Mouse (Mus musculus) G1E (cell line): ENCODE results near the gene 4931429L15Rik. TPM values are rescaled to one million over a fixed set of nuclear protein-coding genes. Genes with fewer than 3 reads are reported as not detected.
"Not testable (repeated sequence)": the region's sequence is repeated elsewhere in the genome, so short reads cannot be mapped to it uniquely, and the experiment has no call there.

Experiments
- ATAC-seq: 2 replicates; pipeline ENCODE4 v1.8.0; 2016; ENCODE audit warnings: mild to moderate bottlenecking; ENCODE audit not compliant: insufficient number of reproducible peaks, poor library complexity, low FRiP score, severe bottlenecking; ENCODE audit errors: extremely low read depth
- DNase-seq: peaks from one replicate; pipeline ENCODE4 v3.0.0; 2012; ENCODE audit warnings: low spot score
- H3K27me3 ChIP-seq: 2 replicates; pipeline ENCODE4 v1.6.1; 2012; ENCODE audit warnings: mild to moderate bottlenecking, low read length, inconsistent platforms; ENCODE audit not compliant: insufficient read depth
- H3K36me3 ChIP-seq: replicated peaks from 2 replicates; pipeline ENCODE3; 2012; ENCODE audit warnings: mild to moderate bottlenecking, inconsistent platforms
- H3K4me1 ChIP-seq: 2 replicates; pipeline ENCODE4 v1.6.1; 2012; ENCODE audit warnings: low read depth, low read length, inconsistent platforms, mixed read lengths; ENCODE audit not compliant: insufficient read depth
- H3K4me3 ChIP-seq: 2 replicates; pipeline ENCODE4 v1.5.1; 2012; ENCODE audit warnings: low read depth, mild to moderate bottlenecking, inconsistent platforms, low read length, moderate library complexity, mixed read lengths
- H3K9me3 ChIP-seq: replicated peaks from 2 replicates; pipeline ENCODE4 v1.6.1; 2012; ENCODE audit warnings: inconsistent platforms
- CTCF ChIP-seq: IDR thresholded peaks from 2 replicates; pipeline ENCODE4 v1.5.1; 2012; ENCODE audit warnings: low read depth, low read length, inconsistent platforms, mixed read lengths
- GATA1 ChIP-seq: IDR thresholded peaks from 2 replicates; pipeline ENCODE4 v1.6.1; 2012; ENCODE audit warnings: borderline replicate concordance, low read length, inconsistent platforms, mixed read lengths
- GATA2 ChIP-seq: IDR thresholded peaks from 2 replicates; pipeline ENCODE4 v1.6.1; 2012; ENCODE audit warnings: low read depth, low read length, inconsistent platforms, borderline replicate concordance
- POLR2AphosphoS5 ChIP-seq: IDR thresholded peaks from 2 replicates; pipeline ENCODE4 v1.6.1; 2012; ENCODE audit warnings: low read depth, low read length, inconsistent platforms; ENCODE audit not compliant: insufficient replicate concordance
- TAL1 ChIP-seq: conservative IDR thresholded peaks from 2 replicates; pipeline ENCODE4 v1.6.1; 2012; ENCODE audit warnings: low read depth, low read length, inconsistent platforms, mixed read lengths
- polyA plus RNA-seq: library from polyadenylated mRNA; stranded (reverse); fragments of >175 nt; gene quantifications from 2 replicates; pipeline ENCODE4 v1.2.3, GENCODE M21; 2012
- total RNA-seq, 2 experiments: library from RNA; stranded (forward) in 1 of 2; stranded (reverse) in 1 of 2; fragments of 200-1000 nt in 1 of 2; fragments of >200 nt in 1 of 2; fragmentation: Nextera tagmentation in 1 of 2; gene quantifications; 2 replicates each; pipeline ENCODE4 v1.2.3; 2014 to 2017

The 4931429L15Rik gene
- total RNA-seq (2014; fragmentation: Nextera tagmentation) (not detected in 2 replicates), total RNA-seq (2017) (not detected in 2 replicates), polyA plus RNA-seq (not detected in 2 replicates)

- H3K4me3 ChIP-seq, DNase-seq, ATAC-seq, H3K36me3 ChIP-seq, H3K4me1 ChIP-seq, H3K9me3 ChIP-seq: not testable (repeated sequence)
- H3K27me3 ChIP-seq: peaks cover 22% of the 10 kb centered on the region
Measured at GRCm38 (mm10) chr9:46319886-46320285, at the start of gene 4931429L15Rik. Gene 4931429L15Rik (minus strand): TSS chr9:46319986.

- Histone ChIP-seq H3K36me3 (no peaks in the 10 kb centered on the region), H3K27me3 (no peaks in the 10 kb centered on the region), H3K4me3 (no peak overlapping the region), H3K4me1 (no peaks in the 10 kb centered on the region), H3K9me3 (no peaks in the 10 kb centered on the region)
- no peak for DNase-seq
- ATAC-seq: no peak
- TF ChIP-seq TAL1: no peak
- no peak for TF ChIP-seq POLR2AphosphoS5
- no peak for TF ChIP-seq GATA1
- TF ChIP-seq CTCF: no peak
- no peak for TF ChIP-seq GATA2
Measured at GRCm38 (mm10) chr9:46362459-46362858, 42.7 kb upstream of the 4931429L15Rik start.

GRCm38 (mm10) chr9:46361461-46362111 is 41.8 kb upstream of the 4931429L15Rik start:
- H3K36me3 ChIP-seq: no peaks in the 10 kb centered on the region
- H3K27me3 ChIP-seq: no peaks in the 10 kb centered on the region
- DNase-seq: no peak
- no peaks in the 10 kb centered on the region for H3K9me3 ChIP-seq
- TF ChIP-seq TAL1 (no peak), GATA1 (no peak), CTCF (no peak), GATA2 (no peak), POLR2AphosphoS5 (no peak)
- H3K4me3 ChIP-seq: no peak overlapping the region
- no peaks in the 10 kb centered on the region for H3K4me1 ChIP-seq
- ATAC-seq: no peak

DNA sequence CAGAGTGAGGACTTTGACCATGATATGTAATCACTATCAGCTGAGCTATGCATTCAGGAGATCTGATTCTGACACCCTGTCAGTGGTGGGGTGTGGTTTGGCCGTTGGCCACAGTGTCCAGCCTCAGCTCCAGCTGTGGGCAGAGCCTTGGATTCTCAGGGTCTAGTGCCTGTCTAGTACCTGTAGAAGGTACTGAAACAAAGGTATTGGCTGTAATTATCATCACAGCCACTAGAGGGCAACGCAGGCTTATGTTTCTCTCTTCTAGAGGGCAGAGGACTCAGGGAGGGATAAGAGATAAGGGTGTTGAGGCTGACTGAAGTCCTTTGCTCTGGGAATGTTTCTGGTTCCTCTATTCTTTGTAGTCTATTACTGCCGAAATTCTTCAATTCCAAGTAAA is 34.2 kb upstream of the 4931429L15Rik start:
- H3K4me1 ChIP-seq: no peaks in the 10 kb centered on the region
- no peaks in the 10 kb centered on the region for H3K36me3 ChIP-seq
- no peaks in the 10 kb centered on the region for H3K9me3 ChIP-seq
- TF ChIP-seq GATA1 (no peak), CTCF (no peak), GATA2 (no peak), TAL1 (no peak), POLR2AphosphoS5 (no peak)
- DNase-seq: peak; percentile 37
- H3K27me3 ChIP-seq: peaks cover 2% of the 10 kb centered on the region; the same call in 1 of the 2 replicates
- ATAC-seq: no peak
- H3K4me3 ChIP-seq: no peak overlapping the region

DNA sequence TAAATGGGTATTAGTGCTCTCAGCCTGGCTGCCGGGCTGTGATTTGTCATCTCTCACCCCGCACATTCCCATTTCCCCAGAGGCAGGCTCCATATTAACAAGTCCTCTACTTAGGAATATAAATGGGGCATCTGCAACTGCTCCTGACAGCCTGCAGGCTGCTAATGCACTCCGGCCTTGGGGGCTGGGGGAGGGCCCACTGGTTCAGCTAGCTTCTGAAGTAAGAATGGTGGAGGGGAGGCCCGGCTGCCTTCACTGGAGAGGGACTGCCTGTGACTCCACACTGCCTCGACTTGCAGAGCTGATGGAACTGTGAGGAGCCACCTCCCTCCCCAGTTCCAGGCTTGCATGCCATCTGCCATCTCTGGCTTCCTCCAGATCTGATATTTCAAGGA is 33.5 kb upstream of the 4931429L15Rik start:
- no peak for ATAC-seq
- TF ChIP-seq POLR2AphosphoS5 (no peak), CTCF (no peak), TAL1 (no peak), GATA2 (no peak), GATA1 (no peak)

DNA sequence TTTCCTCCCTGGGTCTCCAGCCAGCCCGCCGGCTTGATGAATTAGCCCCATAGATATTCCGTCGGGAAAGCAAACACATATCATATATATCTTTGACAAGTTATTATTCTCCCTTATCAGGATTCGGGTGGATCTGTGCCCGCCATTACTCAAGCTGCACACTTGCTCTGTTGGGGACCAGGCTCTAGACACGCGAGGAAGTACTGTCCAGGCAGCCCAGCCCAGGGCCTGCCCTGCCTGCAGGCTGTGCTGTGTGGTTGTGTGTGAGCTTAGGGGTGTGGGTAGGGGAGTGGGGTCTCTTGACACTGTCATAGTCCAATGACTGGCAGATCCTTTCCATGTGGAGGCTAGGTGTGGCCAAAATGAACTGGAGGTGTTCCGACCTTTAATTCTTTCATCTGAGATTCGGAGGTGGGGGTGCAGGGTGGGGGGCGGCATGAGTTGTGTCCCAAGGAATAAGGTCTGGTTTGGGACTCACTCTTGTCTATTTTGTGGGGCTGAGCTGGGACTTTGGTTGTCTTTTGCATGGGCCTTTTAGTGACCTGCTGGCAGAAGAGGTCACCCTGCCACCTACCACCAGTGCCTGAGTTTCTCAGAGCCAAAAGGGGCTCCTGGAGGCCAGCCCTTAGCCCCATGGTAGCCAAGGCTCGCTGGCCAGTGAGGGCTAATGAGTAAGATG is 33.0 kb upstream of the 4931429L15Rik start:
- Histone ChIP-seq H3K4me3 (no peak overlapping the region), H3K9me3 (no peaks in the 10 kb centered on the region), H3K36me3 (no peaks in the 10 kb centered on the region), H3K27me3 (peaks cover 2% of the 10 kb centered on the region; the same call in 1 of the 2 replicates), H3K4me1 (no peaks in the 10 kb centered on the region)
- DNase-seq: no peak
- TF ChIP-seq CTCF (no peak), POLR2AphosphoS5 (no peak), GATA2 (no peak)
- no peak for ATAC-seq

More for the DNA sequence above, 33.5 kb upstream of the 4931429L15Rik start:
- H3K9me3 ChIP-seq: no peaks in the 10 kb centered on the region
- H3K36me3 ChIP-seq: no peaks in the 10 kb centered on the region
- no peak overlapping the region for H3K4me3 ChIP-seq
- H3K27me3 ChIP-seq: peaks cover 2% of the 10 kb centered on the region; the same call in 1 of the 2 replicates
- H3K4me1 ChIP-seq: no peaks in the 10 kb centered on the region
- DNase-seq: no peak
